Mouse (Mus musculus) embryonic fibroblast, embryonic 13.5 days (primary cell): ENCODE data around the gene Rbm48.

Source experiments
- CTCF ChIP-seq: IDR thresholded peaks from 2 replicates; pipeline ENCODE4 v1.5.1; 2011; ENCODE audit warnings: mild to moderate bottlenecking, control low read depth, low read length, moderate library complexity, borderline replicate concordance; ENCODE audit not compliant: insufficient read depth
- POLR2A ChIP-seq: IDR thresholded peaks from 2 replicates; pipeline ENCODE4 v1.6.1; 2011; ENCODE audit warnings: low read depth, mild to moderate bottlenecking, control low read depth, low read length, moderate library complexity

DNA sequence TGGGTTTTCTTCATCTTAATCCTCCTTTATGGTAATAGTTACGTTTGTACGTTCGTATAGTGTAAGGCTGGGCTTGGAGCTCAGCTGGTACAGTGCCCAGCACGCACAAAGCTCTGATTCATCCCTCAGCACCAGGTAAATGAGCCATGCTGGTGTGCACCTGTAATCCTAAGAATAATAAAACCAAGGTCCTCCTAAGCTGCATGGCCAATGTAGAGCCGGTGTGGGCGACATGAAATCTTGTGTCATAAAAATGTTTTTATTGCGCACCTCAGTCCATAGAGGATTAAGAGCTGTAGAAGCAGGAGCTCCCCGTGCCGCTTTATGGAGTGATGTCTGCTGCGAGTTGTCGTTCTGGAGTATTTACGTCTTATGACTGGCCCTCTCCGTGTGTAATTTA, 36.9 kb upstream of the Rbm48 start:
- no peak for TF ChIP-seq CTCF
- no peak for TF ChIP-seq POLR2A
